15 mouse cellular contexts compared by ENCODE assay signal in the genomic region with DNA sequence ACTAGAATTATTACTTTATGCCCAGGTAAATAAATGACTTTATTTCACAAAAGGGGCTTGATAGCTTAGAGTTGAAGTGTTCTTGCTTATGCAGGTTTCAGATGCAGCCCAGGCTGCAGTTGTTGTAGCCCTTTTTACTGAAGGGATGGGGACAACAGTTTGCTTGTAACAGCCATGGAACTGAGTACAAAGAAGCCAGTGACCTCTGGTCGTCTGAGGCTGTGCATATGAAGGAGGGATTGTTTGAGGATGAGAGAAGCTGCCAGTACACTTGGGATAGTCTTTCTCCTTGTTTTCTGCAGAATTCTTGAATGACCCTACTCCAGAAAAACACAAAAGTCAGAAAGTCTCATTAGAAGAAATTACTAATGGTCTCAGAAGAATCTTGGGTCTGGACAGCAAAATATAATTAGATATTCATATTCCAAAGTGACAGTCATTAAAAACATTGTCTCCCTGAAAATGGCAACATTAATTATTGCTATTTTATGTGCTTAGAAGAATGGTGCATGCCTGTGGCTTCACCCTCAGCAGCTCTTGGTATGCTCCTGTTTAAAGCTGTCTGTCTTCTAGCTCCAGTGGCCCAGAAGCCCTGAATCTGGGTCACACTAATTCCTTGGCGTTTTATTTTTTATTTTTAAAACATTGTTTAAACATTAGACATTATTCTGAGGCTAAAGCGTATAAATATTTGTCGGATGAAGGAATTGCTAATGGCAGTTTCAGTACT.
DNase-seq lines count a peak whose midpoint lies in the region; ATAC-seq and TF ChIP-seq lines count a peak whose summit lies in the region.
"Had no signal": no experiment of that assay in that cellular context is flagged by ENCODE, and none has a peak within 500 bp of the region (broad histone marks: within the 10 kb centered on the region; RNA-seq: fewer than 3 reads in every experiment).

No protein-coding gene starts in this region.

- 63% methylated on average over 4 of the region's 4 CpGs for WGBS in forebrain, postnatal 0 days
- WGBS in forebrain, embryonic 13.5 days, result 63% methylated on average over 4 of the region's 4 CpGs
- WGBS in neural tube, embryonic 11.5 days, result 55% methylated on average over 4 of the region's 4 CpGs
- 58% methylated on average over 4 of the region's 4 CpGs for WGBS in midbrain, embryonic 14.5 days

- H3K36me3 ChIP-seq in forebrain, postnatal 0 days (ENCODE audit: insufficient read depth), result no peaks in the 10 kb centered on the region
- H3K36me3 ChIP-seq in forebrain, embryonic 13.5 days (ENCODE audit: poor library complexity, severe bottlenecking), result no peaks in the 10 kb centered on the region
- H3K36me3 ChIP-seq in neural tube, embryonic 11.5 days (ENCODE audit: control insufficient read depth, insufficient read depth, low read length), result no peaks in the 10 kb centered on the region
- no peaks in the 10 kb centered on the region for H3K36me3 ChIP-seq in midbrain, embryonic 14.5 days (ENCODE audit: control insufficient read depth, insufficient read depth, low read length)
- H3K36me3 ChIP-seq: embryonic facial prominence, embryonic 13.5 days; forebrain, embryonic 12.5 days had no signal

- no peak for DNase-seq in forebrain, postnatal 0 days
- DNase-seq in neural tube, embryonic 11.5 days (ENCODE audit: low spot score), result peak; percentile 46
- no peak for DNase-seq in neural tube, embryonic 10.5 days (ENCODE audit: extremely low spot score, low spot score)
- DNase-seq in midbrain, embryonic 14.5 days, result no peak
- DNase-seq in cerebellum, postnatal 10 days, result no peak
- DNase-seq in thymus, postnatal 36 days, result no peak
- DNase-seq in cerebellum, adult 9-10 months, result no peak
- DNase-seq: cerebellum, adult 9-11 months; kidney, adult 18-20 months; thymus, adult 2 months had no signal

- H3K27ac ChIP-seq in forebrain, postnatal 0 days (ENCODE audit: low read depth, low read length), result no peak overlapping the region
- no peak overlapping the region for H3K27ac ChIP-seq in forebrain, embryonic 13.5 days
- H3K27ac ChIP-seq in neural tube, embryonic 11.5 days (ENCODE audit: low read depth, low read length), result peak overlapping the region; percentile 50
- H3K27ac ChIP-seq in midbrain, embryonic 14.5 days (replicated peaks; ENCODE audit: low read depth, low read length), result 0 out of 2 replicates have a peak overlapping the region, but pooled peaks have one; percentile 20
- H3K27ac ChIP-seq: embryonic facial prominence, embryonic 13.5 days; forebrain, embryonic 12.5 days had no signal

- no peak overlapping the region for H3K4me3 ChIP-seq in forebrain, postnatal 0 days (ENCODE audit: low read depth, low read length)
- H3K4me3 ChIP-seq in forebrain, embryonic 13.5 days, result no peak overlapping the region
- H3K4me3 ChIP-seq in neural tube, embryonic 11.5 days (ENCODE audit: low read depth, low read length), result no peak overlapping the region
- no peak overlapping the region for H3K4me3 ChIP-seq in midbrain, embryonic 14.5 days (replicated peaks; ENCODE audit: low read depth, low read length)
- H3K4me3 ChIP-seq: embryonic facial prominence, embryonic 13.5 days; forebrain, embryonic 12.5 days had no signal

- H3K4me2 ChIP-seq in forebrain, postnatal 0 days (ENCODE audit: low read depth), result no peak overlapping the region
- no peak overlapping the region for H3K4me2 ChIP-seq in forebrain, embryonic 13.5 days
- no peak overlapping the region for H3K4me2 ChIP-seq in neural tube, embryonic 11.5 days (ENCODE audit: low read depth)
- H3K4me2 ChIP-seq in midbrain, embryonic 14.5 days (ENCODE audit: low read length), result no peak overlapping the region
- H3K4me2 ChIP-seq: embryonic facial prominence, embryonic 13.5 days; forebrain, embryonic 12.5 days; heart, embryonic 11.5 days had no signal

- no peaks in the 10 kb centered on the region for H3K27me3 ChIP-seq in forebrain, postnatal 0 days (ENCODE audit: insufficient read depth, low read length)
- H3K27me3 ChIP-seq in forebrain, embryonic 13.5 days, result no peaks in the 10 kb centered on the region
- no peaks in the 10 kb centered on the region for H3K27me3 ChIP-seq in neural tube, embryonic 11.5 days (ENCODE audit: control insufficient read depth, insufficient read depth, low read length)
- H3K27me3 ChIP-seq in midbrain, embryonic 14.5 days (ENCODE audit: control insufficient read depth, insufficient read depth, low read length), result no peaks in the 10 kb centered on the region
- H3K27me3 ChIP-seq: embryonic facial prominence, embryonic 13.5 days; forebrain, embryonic 12.5 days had no signal

- 0 out of 2 replicates have a peak, but pooled peaks have one; percentile 40 for ATAC-seq in forebrain, postnatal 0 days
- no peak for ATAC-seq in forebrain, embryonic 13.5 days
- 0 out of 2 replicates have a peak, but pooled peaks have one; percentile 70 for ATAC-seq in neural tube, embryonic 11.5 days (ENCODE audit: insufficient read depth, low FRiP score, low TSS enrichment)
- ATAC-seq in midbrain, embryonic 14.5 days (ENCODE audit: low FRiP score, low TSS enrichment), result no peak
- ATAC-seq: lung, postnatal 0 days had no signal

- no peaks in the 10 kb centered on the region for H3K9me3 ChIP-seq in forebrain, postnatal 0 days (ENCODE audit: low read length)
- H3K9me3 ChIP-seq in forebrain, embryonic 13.5 days (replicated peaks), result no peaks in the 10 kb centered on the region
- no peaks in the 10 kb centered on the region for H3K9me3 ChIP-seq in neural tube, embryonic 11.5 days (ENCODE audit: control insufficient read depth, low read length)
- no peaks in the 10 kb centered on the region for H3K9me3 ChIP-seq in midbrain, embryonic 14.5 days (ENCODE audit: control insufficient read depth, low read length)
- H3K9me3 ChIP-seq: embryonic facial prominence, embryonic 13.5 days; forebrain, embryonic 12.5 days had no signal

- H3K4me1 ChIP-seq in forebrain, postnatal 0 days (ENCODE audit: insufficient read depth), result 0 out of 2 replicates have a peak, but pooled peaks cover 4% of the 10 kb centered on the region
- H3K4me1 ChIP-seq in forebrain, embryonic 13.5 days, result no peaks in the 10 kb centered on the region; the same call in 1 of the 2 replicates
- peaks cover 12% of the 10 kb centered on the region for H3K4me1 ChIP-seq in neural tube, embryonic 11.5 days (ENCODE audit: control insufficient read depth, insufficient read depth, low read length)
- peaks cover 13% of the 10 kb centered on the region for H3K4me1 ChIP-seq in midbrain, embryonic 14.5 days (ENCODE audit: control insufficient read depth, insufficient read depth, low read length)

- TF ChIP-seq CTCF in forebrain, postnatal 0 days (IDR thresholded peaks at IDR 0.05; ENCODE audit: low read depth), result no peak

- no peak overlapping the region for H3K9ac ChIP-seq in forebrain, postnatal 0 days
- H3K9ac ChIP-seq in forebrain, embryonic 13.5 days, result no peak overlapping the region
- no peak overlapping the region; the same call in 1 of the 2 replicates for H3K9ac ChIP-seq in neural tube, embryonic 11.5 days (ENCODE audit: low read length)
- no peak overlapping the region for H3K9ac ChIP-seq in midbrain, embryonic 14.5 days (replicated peaks; ENCODE audit: low read length)
- H3K9ac ChIP-seq: embryonic facial prominence, embryonic 13.5 days; forebrain, embryonic 12.5 days had no signal

Comparison
In these comparisons a context has a peak if more than half of its experiments do, and no peak if none do; other contexts are left out.
1. ATAC-seq: peak in forebrain, postnatal 0 days (single experiment) and neural tube, embryonic 11.5 days (single experiment); none in forebrain, embryonic 13.5 days (single experiment) and midbrain, embryonic 14.5 days (single experiment).
2. H3K27ac ChIP-seq: peak in neural tube, embryonic 11.5 days (single experiment) and midbrain, embryonic 14.5 days (single experiment); none in forebrain, postnatal 0 days (single experiment) and forebrain, embryonic 13.5 days (single experiment).